In the genomic region with DNA sequence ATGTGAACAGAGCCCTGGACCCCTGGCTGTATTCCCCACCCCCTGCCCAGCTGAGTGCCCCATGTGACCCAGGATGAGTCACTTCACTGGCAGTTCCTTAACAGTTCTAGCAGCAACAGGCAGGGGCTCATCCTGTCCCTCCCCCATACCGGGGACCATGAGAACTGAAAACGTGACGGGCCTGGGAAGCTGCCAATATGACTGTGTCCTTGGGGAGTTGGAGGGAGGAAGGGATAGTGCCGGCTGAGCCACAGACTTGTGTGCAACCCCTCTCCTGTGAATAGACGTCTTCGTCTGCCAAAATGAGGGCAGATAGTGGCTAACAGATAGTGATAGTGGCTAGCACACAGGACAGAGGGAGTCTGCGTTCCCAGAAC, we compare ENCODE assay signal across 9 mouse cellular contexts. TPM values are rescaled to one million over a fixed set of nuclear protein-coding genes. Genes with fewer than 3 reads are reported as not detected.
DNase-seq lines count a peak whose midpoint lies in the region; ATAC-seq and TF ChIP-seq lines count a peak whose summit lies in the region.
"Had no signal": no experiment of that assay in that cellular context is flagged by ENCODE, and none has a peak within 500 bp of the region (broad histone marks: within the 10 kb centered on the region; RNA-seq: fewer than 3 reads in every experiment).

No protein-coding gene starts in this region.

- H3K9ac ChIP-seq in hindbrain, embryonic 14.5 days = no peak overlapping the region

- peak overlapping the region; percentile 35 for H3K4me2 ChIP-seq in hindbrain, embryonic 14.5 days (replicated peaks)

- H3K36me3 ChIP-seq in hindbrain, embryonic 14.5 days (replicated peaks; ENCODE audit: control insufficient read depth, insufficient read depth) = no peaks in the 10 kb centered on the region

- no peak; the same call in 1 of the 2 replicates for TF ChIP-seq CTCF in left cerebral cortex, adult 2 months (IDR thresholded peaks at IDR 0.05)

- peak overlapping the region; percentile 72 for H3K4me3 ChIP-seq in brown adipose tissue, adult 24 weeks (ENCODE audit: insufficient read depth, low read depth, low read length)
- 0 out of 2 replicates have a peak overlapping the region, but pooled peaks have one; percentile 5 for H3K4me3 ChIP-seq in hindbrain, embryonic 14.5 days (replicated peaks; ENCODE audit: low read length)
- H3K4me3 ChIP-seq in left cerebral cortex, adult 2 months = peak overlapping the region; percentile 27; the same call in 1 of the 2 replicates

- intact Hi-C loops in left cerebral cortex, adult 2 months (cut with DNase I) = no loop called here

- peak; percentile 29 for ATAC-seq in hindbrain, embryonic 14.5 days (ENCODE audit: low FRiP score)
- no peak for ATAC-seq in frontal cortex, adult (ENCODE audit: low TSS enrichment)

- H3K9me3 ChIP-seq in hindbrain, embryonic 14.5 days (ENCODE audit: control insufficient read depth, low read length) = no peaks in the 10 kb centered on the region

- WGBS in hindbrain, embryonic 14.5 days = 22% methylated on average over 7 of the region's 7 CpGs

- peak overlapping the region; percentile 72 for H3K27ac ChIP-seq in brown adipose tissue, adult 24 weeks (replicated peaks; ENCODE audit: low read depth, low read length)
- H3K27ac ChIP-seq in hindbrain, embryonic 14.5 days = no peak overlapping the region
- no peak overlapping the region; the same call in 1 of the 2 replicates for H3K27ac ChIP-seq in left cerebral cortex, adult 2 months

- H3K4me1 ChIP-seq in brown adipose tissue, adult 24 weeks (ENCODE audit: control insufficient read depth, insufficient read depth, insufficient read length, low read length) = peaks cover 31% of the 10 kb centered on the region
- H3K4me1 ChIP-seq in hindbrain, embryonic 14.5 days (replicated peaks; ENCODE audit: control insufficient read depth, insufficient read depth, low read length) = peaks cover 5% of the 10 kb centered on the region; the same call in 1 of the 2 replicates

- peaks cover 6% of the 10 kb centered on the region; the same call in 1 of the 2 replicates for H3K27me3 ChIP-seq in hindbrain, embryonic 14.5 days (ENCODE audit: control insufficient read depth, insufficient read depth, low read length)

- peak; percentile 92 for DNase-seq in 416B (ENCODE audit: low read depth)
- DNase-seq in gastrocnemius, adult 8-10 months (ENCODE audit: low spot score in 2 of 2) = peak; percentile 78 to 79
- peak; percentile 53 for DNase-seq in hindbrain, embryonic 14.5 days (ENCODE audit: low spot score)
- peak; percentile 27 to 43 for DNase-seq in left cerebral cortex, adult 2 months (ENCODE audit: extremely low spot score in 1 of 2, low spot score in 2 of 2)
- peak; percentile 92 for DNase-seq in lung, postnatal 36 days
- peak; percentile 44 for DNase-seq in right cerebral cortex, postnatal 4 days

RNA-seq across cellular contexts. Expression of gene Snx33, which starts 3.5 kb away (rescaled TPM):
- polyA plus RNA-seq in brown adipose tissue, adult 24 weeks (2012; ENCODE audit: insufficient read depth, insufficient read length, missing spikeins) = 5.9 and 6.8 TPM in 2 replicates
- 1 to 10 TPM; 1.7 to 4.0 (median 3.1) TPM for total RNA-seq in gastrocnemius, adult 8-10 months (2022)
- polyA plus RNA-seq in hindbrain, embryonic 14.5 days (2014; fragmentation: Nextera tagmentation; extraction: Ambion mirVana) = 2.1 and 2.4 TPM in 2 replicates
- 1 to 10 TPM; 5.8 to 7.3 TPM for total RNA-seq in left cerebral cortex, adult 2 months (2021)

RNA-seq across cellular contexts. Expression of gene Imp3, which starts 12.6 kb away (rescaled TPM):
- polyA plus RNA-seq in brown adipose tissue, adult 24 weeks (2012; ENCODE audit: insufficient read depth, insufficient read length, missing spikeins) = 52.9 and 57.6 TPM in 2 replicates
- 10 to 100 TPM; 54.4 to 61.3 (median 57.1) TPM for total RNA-seq in gastrocnemius, adult 8-10 months (2022)
- polyA plus RNA-seq in hindbrain, embryonic 14.5 days (2014; fragmentation: Nextera tagmentation; extraction: Ambion mirVana) = 73.4 and 78.1 TPM in 2 replicates
- 10 to 100 TPM; 49.8 to 50.2 TPM for total RNA-seq in left cerebral cortex, adult 2 months (2021)

RNA-seq across cellular contexts. Expression of gene Snupn, which starts 26.0 kb away (rescaled TPM):
- polyA plus RNA-seq in brown adipose tissue, adult 24 weeks (2012; ENCODE audit: insufficient read depth, insufficient read length, missing spikeins) = 9.4 and 10.9 TPM in 2 replicates
- 10 to 100 TPM; 10.0 to 12.0 (median 11.3) TPM for total RNA-seq in gastrocnemius, adult 8-10 months (2022)
- polyA plus RNA-seq in hindbrain, embryonic 14.5 days (2014; fragmentation: Nextera tagmentation; extraction: Ambion mirVana) = 23.4 and 26.0 TPM in 2 replicates
- total RNA-seq in left cerebral cortex, adult 2 months (2021) = 10 to 100 TPM; 13.5 to 16.3 TPM

RNA-seq across cellular contexts. Expression of gene Cspg4, which starts 59.8 kb away (rescaled TPM):
- polyA plus RNA-seq in brown adipose tissue, adult 24 weeks (2012; ENCODE audit: insufficient read depth, insufficient read length, missing spikeins) = 21.4 and 26.0 TPM in 2 replicates
- total RNA-seq in gastrocnemius, adult 8-10 months (2022) = 1 to 10 TPM; 3.2 to 5.4 (median 4.2) TPM
- polyA plus RNA-seq in hindbrain, embryonic 14.5 days (2014; fragmentation: Nextera tagmentation; extraction: Ambion mirVana) = 5.5 and 6.8 TPM in 2 replicates
- total RNA-seq in left cerebral cortex, adult 2 months (2021) = 10 to 100 TPM; 15.2 to 15.9 TPM
- polyA plus RNA-seq: G1E had no signal

Comparison
In these comparisons a context has a peak if more than half of its experiments do, and no peak if none do; other contexts are left out.
1. DNase-seq: peak in every context shown above with its lines; median percentile 92 in 416B; 92 in lung, postnatal 36 days; 78 in gastrocnemius, adult 8-10 months; 53 in hindbrain, embryonic 14.5 days; 44 in right cerebral cortex, postnatal 4 days; 35 in left cerebral cortex, adult 2 months.
2. H3K4me3 ChIP-seq: peak in every context shown above with its lines; median percentile 72 in brown adipose tissue, adult 24 weeks; 27 in left cerebral cortex, adult 2 months; 5 in hindbrain, embryonic 14.5 days.